In genomic region chr10:97304791-97305355, GRCm38 (mm10) we compare ENCODE assay signal across 18 mouse cellular contexts.
DNase-seq lines count a peak whose midpoint lies in the region; TF ChIP-seq lines count a peak whose summit lies in the region.
"Had no signal": no experiment of that assay in that cellular context is flagged by ENCODE, and none has a peak within 500 bp of the region (broad histone marks: within the 10 kb centered on the region; RNA-seq: fewer than 3 reads in every experiment).

No protein-coding gene starts in this region.

- WGBS in liver, adult 2 months = 31% methylated on average over 3 of the region's 3 CpGs

- H3K27ac ChIP-seq in liver, adult 2 months (replicated peaks; ENCODE audit: insufficient read depth, low read depth, low read length) = no peak overlapping the region
- 0 out of 2 replicates have a peak overlapping the region, but pooled peaks have one; percentile 18 for H3K27ac ChIP-seq in embryonic fibroblast, embryonic 13.5 days (ENCODE audit: insufficient read depth, low read length)
- H3K27ac ChIP-seq: forebrain, embryonic 12.5 days; heart, embryonic 10.5 days; hindbrain, embryonic 13.5 days had no signal

- H3K4me3 ChIP-seq in liver, adult 2 months (ENCODE audit: insufficient read depth, low read depth, low read length) = no peak overlapping the region
- H3K4me3 ChIP-seq in embryonic fibroblast, embryonic 13.5 days (ENCODE audit: insufficient read depth, low read length) = no peak overlapping the region
- H3K4me3 ChIP-seq: forebrain, embryonic 12.5 days; heart, embryonic 10.5 days; hindbrain, embryonic 13.5 days had no signal

- H3K36me3 ChIP-seq in liver, adult 2 months (ENCODE audit: control insufficient read depth, insufficient read depth, low read length) = no peaks in the 10 kb centered on the region
- H3K36me3 ChIP-seq: forebrain, embryonic 12.5 days; heart, embryonic 10.5 days; hindbrain, embryonic 13.5 days had no signal

- TF ChIP-seq POLR2A in liver, adult 2 months (IDR thresholded peaks at IDR 0.05; ENCODE audit: extremely low read depth, insufficient read depth, low read length) = no peak
- TF ChIP-seq POLR2A in embryonic fibroblast, embryonic 13.5 days (IDR thresholded peaks at IDR 0.05; ENCODE audit: low read depth, low read length) = no peak

- H3K4me1 ChIP-seq in liver, adult 2 months (ENCODE audit: control insufficient read depth, insufficient read depth, low read length) = no peaks in the 10 kb centered on the region
- H3K4me1 ChIP-seq in embryonic fibroblast, embryonic 13.5 days (ENCODE audit: control insufficient read depth, insufficient read depth, low read length) = no peaks in the 10 kb centered on the region
- H3K4me1 ChIP-seq: forebrain, embryonic 12.5 days; heart, embryonic 10.5 days; hindbrain, embryonic 13.5 days had no signal

- no peak overlapping the region for H3K9ac ChIP-seq in liver, adult 2 months (ENCODE audit: low read depth, low read length)
- H3K9ac ChIP-seq: forebrain, embryonic 12.5 days; hindbrain, embryonic 13.5 days had no signal

- TF ChIP-seq CTCF in liver, adult 2 months (IDR thresholded peaks at IDR 0.05; ENCODE audit: low read depth, low read length) = no peak
- no peak for TF ChIP-seq CTCF in embryonic fibroblast, embryonic 13.5 days (IDR thresholded peaks at IDR 0.05; ENCODE audit: borderline replicate concordance, insufficient read depth, low read length)

- H3K27me3 ChIP-seq in liver, adult 2 months (ENCODE audit: control insufficient read depth, insufficient read depth, low read length) = no peaks in the 10 kb centered on the region
- H3K27me3 ChIP-seq: CH12.LX; forebrain, embryonic 12.5 days; hindbrain, embryonic 13.5 days had no signal

- DNase-seq in kidney, adult 9 months = peak; percentile 31
- DNase-seq in kidney, postnatal 25 days = no peak
- peak; percentile 81 for DNase-seq in liver, adult 2 months (ENCODE audit: extremely low read depth, low read depth, low spot score)
- DNase-seq in liver (no peak), NIH3T3 (ENCODE audit: low read depth) (peak; percentile 47)
- DNase-seq: adrenal gland, adult 2 months; adrenal gland, postnatal 25 days; cerebellum, adult 18-20 months; cerebellum, adult 9-11 months; cerebellum, postnatal 36 days; gastrocnemius, postnatal 10 days; heart, adult 18-20 months; heart, postnatal 10 days had no signal

- H3K79me2 ChIP-seq in liver, adult 2 months (ENCODE audit: control insufficient read depth, insufficient read depth, low read length) = no peaks in the 10 kb centered on the region

Comparison
In these comparisons a context has a peak if more than half of its experiments do, and no peak if none do; other contexts are left out.
1. DNase-seq: peak in kidney, adult 9 months (single experiment), liver, adult 2 months (single experiment) and NIH3T3 (single experiment); none in kidney, postnatal 25 days (0 of 2) and liver (single experiment).